Mouse (Mus musculus) embryo, embryonic 10.5 days (tissue): ENCODE measurements around the gene Olfr568.

Source experiments
- DNase-seq: peaks from one replicate; pipeline ENCODE4 v3.0.0-alpha.2; 2015; ENCODE audit warnings: low spot score

Gene Olfr568

DNA sequence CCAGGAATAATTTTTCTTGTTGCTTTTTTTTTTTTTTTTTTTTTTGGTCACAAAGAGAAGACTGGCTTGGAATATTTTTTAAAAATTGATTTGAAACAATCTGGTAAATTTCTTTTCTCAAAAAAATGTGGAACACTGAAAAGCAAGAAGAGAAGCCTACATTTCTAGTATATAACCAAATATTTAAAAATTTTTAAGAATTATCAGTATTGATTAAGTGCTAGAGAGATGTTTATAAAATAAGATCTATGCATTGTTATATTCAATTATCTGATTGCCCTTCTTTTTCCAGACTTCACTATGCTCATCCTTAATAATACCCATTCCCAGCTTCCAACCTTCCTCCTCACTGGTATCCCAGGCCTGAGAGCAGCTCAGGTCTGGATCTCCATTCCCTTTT is at the start of gene Olfr568:
Gene Olfr568 (plus strand): TSS at position 301 of the 400 bp plus-strand sequence.
- no peak for DNase-seq

DNA sequence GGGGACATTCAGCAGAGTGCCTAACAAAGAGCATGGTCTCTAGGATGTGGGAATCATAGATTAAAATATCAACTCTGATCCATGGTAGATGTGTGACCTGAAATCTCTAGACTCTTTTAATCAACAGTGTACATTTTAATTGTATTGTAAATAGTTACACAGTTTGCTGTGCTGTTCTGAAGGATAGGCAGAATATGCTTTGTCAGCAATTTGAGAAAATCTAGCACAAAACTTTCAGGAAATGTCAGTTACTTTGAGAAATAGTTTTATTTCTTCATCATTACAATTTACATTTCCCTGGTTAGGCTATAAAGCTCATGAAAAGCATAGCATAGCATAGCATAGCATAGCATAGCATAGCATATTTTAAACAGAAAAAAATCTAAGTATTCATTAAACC is 21.1 kb upstream of the Olfr568 start:
- no peak for DNase-seq

DNA sequence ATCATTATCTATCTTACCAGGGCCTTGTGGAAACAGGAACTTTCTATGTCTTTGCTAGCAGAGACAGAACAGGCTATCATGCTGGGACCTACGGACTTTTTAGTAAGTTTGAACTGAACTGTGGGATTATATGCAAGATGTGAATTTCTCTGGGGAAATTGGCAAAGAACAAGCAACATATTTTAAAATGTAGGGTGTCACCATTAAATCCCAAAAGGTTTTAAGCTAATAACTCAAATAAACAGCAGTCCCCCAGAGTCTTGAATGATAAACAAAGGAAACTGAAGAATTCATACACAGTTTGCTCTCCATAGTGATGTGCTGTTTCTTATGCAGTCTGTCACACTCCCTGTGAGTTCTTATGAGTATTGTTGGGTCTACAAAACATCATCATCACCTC is 18.3 kb upstream of the Olfr568 start, which contains the start of gene Olfr566:
Gene Olfr566 (minus strand): TSS at position 101 of the 400 bp plus-strand sequence.
- DNase-seq, result no peak

DNA sequence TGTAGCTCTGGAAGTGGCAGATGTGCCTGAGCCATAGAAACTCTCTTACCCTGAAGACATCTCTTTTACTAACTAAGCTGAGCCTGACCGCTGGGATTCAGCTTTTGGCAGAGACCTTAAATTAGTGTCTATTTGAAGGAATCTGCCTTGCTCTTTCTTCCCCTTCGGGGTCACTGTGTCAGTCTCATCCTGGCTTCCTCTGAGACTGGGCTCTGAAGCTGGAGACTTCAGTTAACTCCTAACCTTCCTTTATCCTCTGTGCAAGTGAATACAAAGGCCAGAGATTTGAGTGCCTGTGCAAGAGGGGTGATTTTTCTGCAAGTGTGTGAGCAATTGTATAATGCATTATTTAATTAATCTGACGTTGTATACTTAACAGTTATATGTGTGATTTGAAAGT is 13.9 kb downstream of the Olfr568 start, which contains the start of gene Olfr569:
Gene Olfr569 (minus strand): TSS at position 101 of the 400 bp plus-strand sequence.
- DNase-seq, result no peak

DNA sequence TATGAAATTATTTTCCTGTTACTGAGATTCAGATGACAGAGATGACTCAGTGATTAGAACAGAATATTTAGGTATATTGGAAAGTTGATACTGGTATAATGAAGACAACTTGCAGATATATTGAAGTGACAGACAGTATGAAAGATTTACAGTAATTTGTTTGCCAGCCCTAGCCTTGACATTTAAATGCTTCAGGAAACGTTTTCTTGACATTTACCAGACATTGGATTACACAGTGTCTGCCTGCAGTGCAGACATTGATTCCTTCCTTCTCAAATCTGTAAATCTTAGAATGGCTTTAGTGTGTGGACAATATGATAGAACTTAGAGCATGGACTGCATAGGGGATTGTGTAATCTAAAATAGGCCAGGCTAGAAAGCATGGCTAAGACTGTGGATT is 38.3 kb downstream of the Olfr568 start:
- no peak for DNase-seq

DNA sequence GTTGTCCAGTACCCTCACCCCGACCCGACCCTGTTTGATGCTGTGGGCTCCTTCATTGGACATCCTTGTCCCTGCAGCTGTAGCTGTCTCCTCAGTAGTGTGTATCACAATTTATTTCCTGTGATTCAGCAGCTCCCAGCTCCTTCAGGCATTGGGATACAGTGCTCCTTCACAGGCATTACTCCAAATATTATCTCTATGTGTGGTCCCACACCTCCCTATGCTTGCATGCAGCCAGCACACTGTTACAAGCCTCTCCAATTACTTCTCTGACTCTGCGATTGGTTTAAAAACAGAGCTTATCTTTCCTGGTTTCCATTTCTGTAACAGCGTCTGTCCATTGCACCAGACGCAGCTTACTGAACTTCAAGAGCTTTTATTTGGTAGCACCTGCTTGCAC is 39.5 kb downstream of the Olfr568 start:
- no peak for DNase-seq

DNA sequence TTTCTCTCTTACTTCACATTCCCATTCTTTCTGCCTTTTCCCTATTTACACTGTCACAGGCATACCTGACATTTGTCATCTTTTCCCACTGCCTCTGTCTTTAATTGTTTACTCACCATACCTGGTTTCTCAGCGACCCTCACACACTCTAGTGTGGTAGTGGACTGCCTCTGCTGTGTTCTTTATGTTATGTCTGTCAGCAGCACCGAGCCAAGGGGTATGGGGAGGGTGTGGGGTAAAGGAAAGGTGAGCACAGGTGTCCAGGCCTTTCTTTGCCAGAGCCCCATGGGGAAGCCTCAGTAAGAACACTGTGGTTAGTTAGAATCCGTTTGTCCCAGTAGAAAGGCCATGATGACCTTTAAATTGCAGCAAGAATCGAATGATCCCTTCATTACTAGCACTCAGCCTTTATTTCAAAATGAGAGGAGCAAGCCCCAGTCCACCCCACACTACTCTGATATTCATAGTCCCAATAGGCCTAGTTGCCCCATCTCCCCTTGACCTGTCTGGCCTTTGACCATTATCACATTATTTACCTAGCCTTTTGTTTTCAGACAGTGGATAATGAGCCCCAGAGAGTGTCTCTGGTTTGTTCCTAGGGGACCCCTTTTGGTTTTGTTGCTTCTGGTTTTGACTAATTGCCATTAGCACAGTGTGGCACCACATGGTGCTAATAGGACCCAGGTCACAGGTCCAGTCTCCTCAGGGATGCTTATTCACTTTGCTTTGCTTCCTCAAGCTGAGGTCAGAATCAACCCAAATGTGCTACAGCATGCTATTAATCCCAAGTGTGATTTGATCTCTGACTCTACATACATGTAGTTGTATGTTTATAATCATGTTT is 40.3 kb downstream of the Olfr568 start, which contains the start of gene Olfr571:
Gene Olfr571 (minus strand): TSS at position 505 of the 844 bp plus-strand sequence.
- peak; percentile 12 for DNase-seq

DNA sequence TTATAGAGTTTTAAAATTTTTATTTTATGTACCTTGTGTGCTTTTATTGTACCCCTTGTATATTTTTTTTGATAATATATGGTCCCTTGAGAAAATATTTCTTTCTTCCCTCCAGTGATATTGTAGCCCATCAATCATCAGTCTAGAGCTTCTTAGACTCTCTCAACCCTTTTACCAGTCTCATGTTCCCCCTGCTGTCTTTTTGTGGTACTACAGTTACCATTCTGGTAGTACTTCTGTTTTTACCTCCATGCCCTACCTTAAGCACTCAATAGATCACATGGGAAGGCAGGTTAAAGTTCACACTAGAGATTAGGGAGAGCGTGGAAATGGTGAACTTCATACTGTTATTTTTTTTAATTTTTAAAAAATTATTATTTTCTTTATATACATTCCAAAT is 42.7 kb downstream of the Olfr568 start:
- DNase-seq, result peak; percentile 85

DNA sequence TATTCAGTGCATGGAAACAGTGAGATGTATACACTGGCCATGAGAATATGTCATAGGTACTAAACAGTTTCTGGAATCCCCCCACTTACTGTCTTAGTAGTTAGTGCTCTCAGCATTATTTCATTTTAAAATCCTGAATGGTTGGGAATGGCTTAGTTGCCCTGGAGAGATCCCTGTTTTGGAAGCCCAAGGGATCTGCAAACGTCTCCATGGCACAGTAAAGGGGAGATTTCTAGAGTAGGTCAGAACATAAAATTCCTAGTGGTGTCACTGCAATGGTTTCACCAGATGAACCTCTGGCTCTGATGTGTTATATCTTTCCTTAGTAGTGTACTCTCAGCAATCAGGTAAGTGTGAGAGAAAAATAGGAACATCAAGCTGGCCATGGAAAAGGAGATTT is 47.2 kb downstream of the Olfr568 start, which contains the start of gene Olfr572:
Gene Olfr572 (plus strand): TSS at position 301 of the 400 bp plus-strand sequence.
- DNase-seq, result no peak

DNA sequence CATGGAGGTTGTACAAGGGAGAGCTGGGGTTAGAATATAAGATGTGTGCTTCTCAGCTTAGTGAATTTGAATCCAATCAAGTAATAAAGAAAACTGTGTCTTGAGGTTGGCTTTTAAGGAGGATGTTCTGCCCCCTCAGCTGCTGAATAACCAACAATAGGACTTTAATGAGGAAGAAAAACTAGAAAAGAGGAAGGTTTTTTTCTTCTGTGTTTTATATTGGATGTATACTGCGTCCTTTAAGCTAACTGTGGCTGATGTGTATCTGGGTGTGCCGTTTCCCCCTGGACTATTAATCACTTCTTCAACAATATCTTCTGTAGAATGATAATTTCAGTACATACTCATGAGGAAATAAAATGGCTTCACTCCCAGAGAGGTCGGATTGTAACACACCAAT is 50.2 kb downstream of the Olfr568 start:
- DNase-seq, result no peak
